Comparison of ENCODE assay signal across 11 mouse cellular contexts in genomic region chr6:114782486-114782885, GRCm38 (mm10).
DNase-seq lines count a peak whose midpoint lies in the region; ATAC-seq lines count a peak whose summit lies in the region.
"Had no signal": no experiment of that assay in that cellular context is flagged by ENCODE, and none has a peak within 500 bp of the region (broad histone marks: within the 10 kb centered on the region; RNA-seq: fewer than 3 reads in every experiment).

No protein-coding gene starts in this region.

- no peaks in the 10 kb centered on the region for H3K9me3 ChIP-seq in heart, embryonic 15.5 days (replicated peaks)
- no peaks in the 10 kb centered on the region for H3K9me3 ChIP-seq in heart, embryonic 10.5 days
- no peaks in the 10 kb centered on the region for H3K9me3 ChIP-seq in limb, embryonic 12.5 days
- no peaks in the 10 kb centered on the region for H3K9me3 ChIP-seq in limb, embryonic 10.5 days (replicated peaks)
- H3K9me3 ChIP-seq: forebrain, embryonic 15.5 days had no signal

- no peak overlapping the region for H3K4me3 ChIP-seq in heart, embryonic 15.5 days
- H3K4me3 ChIP-seq in heart, embryonic 10.5 days = no peak overlapping the region
- H3K4me3 ChIP-seq in limb, embryonic 12.5 days (replicated peaks) = no peak overlapping the region
- H3K4me3 ChIP-seq in limb, embryonic 10.5 days = no peak overlapping the region
- H3K4me3 ChIP-seq: forebrain, embryonic 15.5 days had no signal

- peaks cover 22% of the 10 kb centered on the region for H3K4me1 ChIP-seq in heart, embryonic 15.5 days (replicated peaks)
- peaks cover 33% of the 10 kb centered on the region for H3K4me1 ChIP-seq in heart, embryonic 10.5 days
- peaks cover 49% of the 10 kb centered on the region for H3K4me1 ChIP-seq in limb, embryonic 12.5 days (replicated peaks)
- H3K4me1 ChIP-seq in limb, embryonic 10.5 days = peaks cover 43% of the 10 kb centered on the region

- no peak overlapping the region for H3K9ac ChIP-seq in heart, embryonic 15.5 days
- H3K9ac ChIP-seq in limb, embryonic 12.5 days (replicated peaks) = no peak overlapping the region
- H3K9ac ChIP-seq: forebrain, embryonic 15.5 days had no signal

- H3K27ac ChIP-seq in heart, embryonic 15.5 days = peak overlapping the region; percentile 56
- no peak overlapping the region; the same call in 1 of the 2 replicates for H3K27ac ChIP-seq in heart, embryonic 10.5 days
- H3K27ac ChIP-seq in limb, embryonic 12.5 days = peak overlapping the region; percentile 41; the same call in 1 of the 2 replicates
- no peak overlapping the region for H3K27ac ChIP-seq in limb, embryonic 10.5 days

- WGBS in heart, embryonic 15.5 days = 63% methylated on average over 7 of the region's 7 CpGs
- 84% methylated on average over 7 of the region's 7 CpGs for WGBS in heart, embryonic 10.5 days
- 82% methylated on average over 7 of the region's 7 CpGs for WGBS in limb, embryonic 12.5 days
- WGBS in limb, embryonic 10.5 days = 88% methylated on average over 7 of the region's 7 CpGs

- H3K36me3 ChIP-seq in heart, embryonic 15.5 days = no peaks in the 10 kb centered on the region
- no peaks in the 10 kb centered on the region for H3K36me3 ChIP-seq in heart, embryonic 10.5 days
- H3K36me3 ChIP-seq in limb, embryonic 12.5 days = no peaks in the 10 kb centered on the region
- H3K36me3 ChIP-seq in limb, embryonic 10.5 days = no peaks in the 10 kb centered on the region
- H3K36me3 ChIP-seq: forebrain, embryonic 15.5 days had no signal

- H3K4me2 ChIP-seq in heart, embryonic 15.5 days = no peak overlapping the region
- H3K4me2 ChIP-seq in limb, embryonic 12.5 days = no peak overlapping the region
- H3K4me2 ChIP-seq: forebrain, embryonic 15.5 days had no signal

- DNase-seq in adrenal gland, adult (ENCODE audit: inconsistent age in 2 of 2, low spot score in 1 of 2) = peak; percentile 27 to 64
- no peak for DNase-seq in adrenal gland, postnatal 14 days
- DNase-seq in heart, embryonic 10.5 days (ENCODE audit: low spot score) = no peak
- no peak for DNase-seq in limb, embryonic 10.5 days (ENCODE audit: low spot score)
- DNase-seq in induced T-regulatory cell, adult 2 months (ENCODE audit: low read depth) = peak; percentile 24
- DNase-seq in liver = no peak
- DNase-seq: cerebellum, adult 9-11 months; spleen, adult 18-20 months had no signal

- ATAC-seq in heart, embryonic 15.5 days (replicated peaks; ENCODE audit: insufficient number of reproducible peaks, insufficient read depth, low FRiP score, low read depth) = no peak
- no peak for ATAC-seq in limb, embryonic 12.5 days (ENCODE audit: insufficient number of reproducible peaks, insufficient read depth, low FRiP score, low TSS enrichment, low read depth)
- ATAC-seq: forebrain, embryonic 15.5 days had no signal

- no peaks in the 10 kb centered on the region for H3K27me3 ChIP-seq in heart, embryonic 15.5 days
- H3K27me3 ChIP-seq in heart, embryonic 10.5 days (ENCODE audit: insufficient read depth, poor library complexity, severe bottlenecking) = no peaks in the 10 kb centered on the region
- H3K27me3 ChIP-seq in limb, embryonic 12.5 days = no peaks in the 10 kb centered on the region
- H3K27me3 ChIP-seq in limb, embryonic 10.5 days (ENCODE audit: low read depth, poor library complexity, severe bottlenecking) = no peaks in the 10 kb centered on the region
- H3K27me3 ChIP-seq: forebrain, embryonic 15.5 days had no signal

Comparison
In these comparisons a context has a peak if more than half of its experiments do, and no peak if none do; other contexts are left out.
1. DNase-seq: peak in adrenal gland, adult (2 of 2) and induced T-regulatory cell, adult 2 months (single experiment); none in adrenal gland, postnatal 14 days (single experiment), heart, embryonic 10.5 days (single experiment), limb, embryonic 10.5 days (single experiment) and liver (single experiment).
2. H3K27ac ChIP-seq: peak in heart, embryonic 15.5 days (single experiment) and limb, embryonic 12.5 days (single experiment); none in heart, embryonic 10.5 days (single experiment) and limb, embryonic 10.5 days (single experiment).